Mouse (Mus musculus) intestine, postnatal 0 days (tissue): Measurements from ENCODE around the gene Olfr142. TPM values are rescaled to one million over a fixed set of nuclear protein-coding genes. Genes with fewer than 3 reads are reported as not detected.
"Not testable (repeated sequence)": the region's sequence is repeated elsewhere in the genome, so short reads cannot be mapped to it uniquely, and the experiment has no call there.

Experiments
- ATAC-seq: fragments of 200-750 bp; cut with Nextera tagmentation; 2 replicates; pipeline ENCODE4 v1.8.0; 2017; ENCODE audit warnings: mild to moderate bottlenecking, moderate TSS enrichment, moderate library complexity
- H3K27ac ChIP-seq: fragments of 300-500 bp; sonication (generic); 2 replicates; pipeline ENCODE4 v1.5.1; 2014; ENCODE audit warnings: mild to moderate bottlenecking, low read depth, low read length, moderate library complexity
- H3K27me3 ChIP-seq: fragments of 300-500 bp; sonication (generic); replicated peaks from 2 replicates; pipeline ENCODE4 v1.6.1; 2014; ENCODE audit warnings: low read length, mixed read lengths; ENCODE audit not compliant: control insufficient read depth, insufficient read depth
- H3K36me3 ChIP-seq: fragments of 300-500 bp; sonication (generic); 2 replicates; pipeline ENCODE4 v1.6.1; 2014; ENCODE audit warnings: mild to moderate bottlenecking, moderate library complexity; ENCODE audit not compliant: control insufficient read depth, insufficient read depth
- H3K4me1 ChIP-seq: fragments of 300-500 bp; sonication (generic); replicated peaks from 2 replicates; pipeline ENCODE4 v1.6.1; 2014; ENCODE audit warnings: antibody characterized with exemption, low read length, mixed read lengths; ENCODE audit not compliant: control insufficient read depth, insufficient read depth
- H3K4me2 ChIP-seq: fragments of 300-500 bp; sonication (generic); replicated peaks from 2 replicates; pipeline ENCODE4 v1.6.1; 2014; ENCODE audit warnings: low read depth, mild to moderate bottlenecking, moderate library complexity
- H3K4me3 ChIP-seq: fragments of 300-500 bp; sonication (generic); 2 replicates; pipeline ENCODE4 v1.5.1; 2014; ENCODE audit warnings: low read depth, low read length
- H3K9ac ChIP-seq: fragments of 300-500 bp; sonication (generic); 2 replicates; pipeline ENCODE4 v1.6.1; 2014; ENCODE audit warnings: mild to moderate bottlenecking, low read depth, low read length
- H3K9me3 ChIP-seq: fragments of 300-500 bp; sonication (generic); 2 replicates; pipeline ENCODE4 v1.6.1; 2016; ENCODE audit warnings: mixed run types; ENCODE audit not compliant: control insufficient read depth
- CTCF ChIP-seq: sonication (generic); IDR thresholded peaks from 2 replicates; pipeline ENCODE4 v1.5.1; 2016; ENCODE audit warnings: low read depth, mild to moderate bottlenecking, control low read depth, antibody characterized with exemption, moderate library complexity
- WGBS: fragments of 180-500 bp; shearing (Covaris S2); extraction: QIAGEN DNeasy Blood & Tissue Kit; methylation state at CpG from one replicate; pipeline ENCODE4 v1.1.7; 2014; 5-methylcytosine and 5-hydroxymethylcytosine counted together
- polyA plus RNA-seq: library from polyadenylated mRNA; unstranded; fragments of >200 nt; fragmentation: Nextera tagmentation; extraction: Ambion mirVana; gene quantifications from 2 replicates; pipeline ENCODE4 v1.2.1, GENCODE M21; 2015

Gene Olfr142
- polyA plus RNA-seq = not detected in 2 replicates

DNA sequence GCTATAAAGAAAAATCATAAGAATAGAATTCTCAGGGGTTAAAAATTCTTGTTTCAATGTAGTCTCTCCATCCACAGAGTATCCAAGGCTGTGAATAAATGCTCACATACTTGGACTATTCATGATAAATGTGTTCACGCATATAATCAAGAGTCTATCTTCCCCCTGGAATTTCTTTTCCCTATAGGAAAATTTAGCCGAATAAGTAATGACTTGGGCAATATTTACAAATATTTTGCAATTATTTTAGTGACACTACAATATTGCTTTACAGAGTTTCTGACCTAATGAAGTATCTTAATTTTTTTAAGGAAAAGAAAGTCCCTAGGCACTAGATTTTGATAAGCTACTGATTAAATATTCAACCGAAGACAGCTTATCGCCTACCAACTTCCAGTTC lies at the start of gene Olfr142:
Gene Olfr142, minus strand, starts transcription at position 101 of the 400 bp plus-strand sequence.
- no peaks in the 10 kb centered on the region for H3K4me1 ChIP-seq
- no peak within 1 kb of the TSS for H3K4me2 ChIP-seq
- no peak for TF ChIP-seq CTCF
- WGBS = 95% methylated on average over 4 of the region's 4 CpGs
- no peaks in the 10 kb centered on the region for H3K9me3 ChIP-seq
- no peak within 1 kb of the TSS for H3K9ac ChIP-seq
- no peaks in the 10 kb centered on the region for H3K36me3 ChIP-seq
- ATAC-seq = no peak
- H3K27ac ChIP-seq = no peak within 1 kb of the TSS
- H3K4me3 ChIP-seq = no peak within 1 kb of the TSS
- H3K27me3 ChIP-seq = no peaks in the 10 kb centered on the region

DNA sequence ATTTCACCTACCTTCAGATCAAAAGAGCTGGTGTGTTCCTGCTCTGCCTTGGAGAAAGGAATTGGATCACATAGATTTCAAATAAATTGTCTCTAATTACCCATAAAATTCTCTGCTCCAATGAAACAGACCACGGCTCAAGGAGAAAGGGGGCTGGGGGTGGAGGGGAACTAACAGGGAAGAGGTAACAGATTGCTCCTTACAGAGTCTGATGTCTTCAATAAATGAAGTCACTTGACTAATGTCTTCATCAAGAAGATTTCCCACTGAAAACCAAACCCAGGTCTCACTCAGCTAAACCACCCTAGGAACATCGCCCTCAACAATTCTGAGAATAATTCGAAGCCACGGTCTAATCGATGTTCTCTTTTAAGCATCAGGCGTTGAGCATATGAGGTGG lies 35.3 kb upstream of the Olfr142 start, which contains the start of gene Olfr1272:
Gene Olfr1272, minus strand, starts transcription at position 101 of the 400 bp plus-strand sequence.
- no peaks in the 10 kb centered on the region for H3K4me1 ChIP-seq
- H3K27ac ChIP-seq = no peak within 1 kb of the TSS
- 91% methylated on average over 6 of the region's 6 CpGs for WGBS
- H3K36me3 ChIP-seq = no peaks in the 10 kb centered on the region
- ATAC-seq = no peak
- no peak within 1 kb of the TSS for H3K4me3 ChIP-seq
- TF ChIP-seq CTCF = no peak
- no peaks in the 10 kb centered on the region for H3K27me3 ChIP-seq
- no peaks in the 10 kb centered on the region for H3K9me3 ChIP-seq
- H3K9ac ChIP-seq = no peak within 1 kb of the TSS
- no peak within 1 kb of the TSS for H3K4me2 ChIP-seq

GRCm38 (mm10) chr2:90270932-90271331 lies 13.5 kb upstream of the Olfr142 start, which contains the start of gene Olfr1271:
Gene Olfr1271 (minus strand): TSS chr2:90271032.
- Histone ChIP-seq H3K9ac (no peak within 1 kb of the TSS), H3K4me2 (no peak within 1 kb of the TSS), H3K4me3 (no peak within 1 kb of the TSS), H3K27me3 (no peaks in the 10 kb centered on the region), H3K27ac (no peak within 1 kb of the TSS), H3K36me3 (no peaks in the 10 kb centered on the region), H3K4me1 (no peaks in the 10 kb centered on the region), H3K9me3 (no peaks in the 10 kb centered on the region)
- no peak for TF ChIP-seq CTCF
- no peak for ATAC-seq
- 81% methylated on average over 2 of the region's 2 CpGs for WGBS

DNA sequence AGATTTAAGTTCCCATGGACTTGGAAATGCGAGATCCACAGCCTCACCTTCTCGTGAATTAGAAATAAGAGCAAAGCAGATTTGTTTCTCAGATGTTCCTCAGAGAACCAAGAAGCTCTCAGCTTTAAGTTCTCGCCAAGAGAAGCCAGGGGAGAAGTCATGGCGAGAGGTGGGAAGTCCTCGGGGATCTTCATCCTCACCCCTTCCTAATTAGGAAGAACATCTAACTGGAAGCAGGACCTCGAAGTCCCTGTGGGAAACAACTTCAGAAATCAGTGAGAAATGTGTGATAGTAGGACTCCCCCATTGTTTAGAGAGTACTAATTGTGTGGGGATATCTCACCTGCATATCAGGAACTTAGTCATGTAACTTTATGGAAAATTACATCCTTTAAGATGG lies 33.0 kb downstream of the Olfr142 start, which contains the start of gene Olfr1506:
Gene Olfr1506, minus strand, starts transcription at position 101 of the 400 bp plus-strand sequence.
- no CpG with 5 or more reads among the region's 6 CpGs for WGBS
- H3K4me1 ChIP-seq, ATAC-seq: not testable (repeated sequence)

More for the DNA sequence above, 33.0 kb downstream of the Olfr142 start, which contains the start of gene Olfr1506:
- not testable (repeated sequence) for H3K9ac ChIP-seq, H3K4me3 ChIP-seq, H3K36me3 ChIP-seq, H3K27ac ChIP-seq, H3K27me3 ChIP-seq, H3K9me3 ChIP-seq, H3K4me2 ChIP-seq

Other genes starting within 250 kb of the Olfr142 start
- gene Olfr1263, start 245.5 kb downstream of the Olfr142 start, polyA plus RNA-seq = not detected in 2 replicates
- not detected in 2 replicates for gene Olfr1264, start 232.0 kb downstream of the Olfr142 start, polyA plus RNA-seq
- not detected in 2 replicates for gene Olfr1265, start 222.3 kb downstream of the Olfr142 start, polyA plus RNA-seq
- gene Olfr140, start 194.0 kb downstream of the Olfr142 start, polyA plus RNA-seq = not detected in 2 replicates
- not detected in 2 replicates for gene Olfr1269, start 136.2 kb downstream of the Olfr142 start, polyA plus RNA-seq
- gene Olfr32, start 115.3 kb downstream of the Olfr142 start, polyA plus RNA-seq = not detected in 2 replicates
- not detected in 2 replicates for gene Olfr1270, start 104.5 kb downstream of the Olfr142 start, polyA plus RNA-seq
- gene Olfr1506, start 33.1 kb downstream of the Olfr142 start, polyA plus RNA-seq = not detected in 2 replicates
- not detected in 2 replicates for gene Olfr1271, start 13.4 kb upstream of the Olfr142 start, polyA plus RNA-seq
- not detected in 2 replicates for gene Olfr1272, start 35.2 kb upstream of the Olfr142 start, polyA plus RNA-seq
- not detected in 2 replicates for gene Gm13769, start 64.6 kb upstream of the Olfr142 start, polyA plus RNA-seq
- not detected in 2 replicates for gene Olfr1274-ps, start 141.1 kb upstream of the Olfr142 start, polyA plus RNA-seq